Mouse (Mus musculus): ENCODE data around the gene Gm17571. TPM values are rescaled to one million over a fixed set of nuclear protein-coding genes. Genes with fewer than 3 reads are reported as not detected.

The Gm17571 gene
- polyA plus RNA-seq, 1 experiment, result not detected

GRCm38 (mm10) chr9:13460926-13461325, 14.4 kb upstream of the Gm17571 start:
- Histone ChIP-seq H3K4me1 (ENCODE audit: control insufficient read depth, insufficient read depth, low read length) (peaks cover 9% of the 10 kb centered on the region; the same call in 1 of the 2 replicates), H3K27ac (ENCODE audit: insufficient read depth, low read depth, low read length) (no peak overlapping the region), H3K4me3 (ENCODE audit: insufficient read depth, low read depth, low read length) (no peak overlapping the region)
- TF ChIP-seq POLR2A (IDR thresholded peaks at IDR 0.05; ENCODE audit: insufficient read depth, low read depth, low read length) (no peak), CTCF (IDR thresholded peaks at IDR 0.05; ENCODE audit: insufficient read depth, low read depth, low read length) (no peak)
- 76% methylated on average over 1 of the region's 1 CpGs for WGBS

- peaks cover 9% of the 10 kb centered on the region for H3K4me1 ChIP-seq (ENCODE audit: control insufficient read depth, insufficient read depth, low read length)
- no peak overlapping the region for H3K27ac ChIP-seq (ENCODE audit: insufficient read depth, low read depth, low read length)
- TF ChIP-seq CTCF (IDR thresholded peaks at IDR 0.05; ENCODE audit: insufficient read depth, low read depth, low read length) (no peak), POLR2A (IDR thresholded peaks at IDR 0.05; ENCODE audit: insufficient read depth, low read depth, low read length) (no peak)
- H3K4me3 ChIP-seq (ENCODE audit: insufficient read depth, low read depth, low read length), result no peak overlapping the region
- 73% methylated on average over 3 of the region's 3 CpGs for WGBS
These were observed 13.5 kb upstream of the Gm17571 start for GRCm38 (mm10) chr9:13460012-13460411.

GRCm38 (mm10) chr9:13459371-13459770, 12.8 kb upstream of the Gm17571 start:
- WGBS, result 56% methylated on average over 1 of the region's 1 CpGs
- peaks cover 13% of the 10 kb centered on the region for H3K4me1 ChIP-seq (ENCODE audit: control insufficient read depth, insufficient read depth, low read length)
- no peak overlapping the region for H3K4me3 ChIP-seq (ENCODE audit: insufficient read depth, low read depth, low read length)
- TF ChIP-seq CTCF (IDR thresholded peaks at IDR 0.05; ENCODE audit: insufficient read depth, low read depth, low read length) (no peak), POLR2A (IDR thresholded peaks at IDR 0.05; ENCODE audit: insufficient read depth, low read depth, low read length) (no peak)
- no peak overlapping the region for H3K27ac ChIP-seq (ENCODE audit: insufficient read depth, low read depth, low read length)

- Histone ChIP-seq H3K4me3 (ENCODE audit: insufficient read depth, low read depth, low read length) (no peak overlapping the region), H3K4me1 (ENCODE audit: control insufficient read depth, insufficient read depth, low read length) (peaks cover 13% of the 10 kb centered on the region), H3K27ac (ENCODE audit: insufficient read depth, low read depth, low read length) (no peak overlapping the region)
- TF ChIP-seq CTCF (IDR thresholded peaks at IDR 0.05; ENCODE audit: insufficient read depth, low read depth, low read length) (no peak), POLR2A (IDR thresholded peaks at IDR 0.05; ENCODE audit: insufficient read depth, low read depth, low read length) (no peak)
- 64% methylated on average over 6 of the region's 6 CpGs for WGBS
These were observed 11.2 kb upstream of the Gm17571 start for GRCm38 (mm10) chr9:13457774-13458173.

- Histone ChIP-seq H3K27ac (ENCODE audit: insufficient read depth, low read depth, low read length) (no peak overlapping the region), H3K4me3 (ENCODE audit: insufficient read depth, low read depth, low read length) (no peak overlapping the region), H3K4me1 (ENCODE audit: control insufficient read depth, insufficient read depth, low read length) (peaks cover 12% of the 10 kb centered on the region)
- 61% methylated on average over 1 of the region's 1 CpGs for WGBS
- TF ChIP-seq CTCF (IDR thresholded peaks at IDR 0.05; ENCODE audit: insufficient read depth, low read depth, low read length) (no peak), POLR2A (IDR thresholded peaks at IDR 0.05; ENCODE audit: insufficient read depth, low read depth, low read length) (no peak)
These were observed 8.7 kb upstream of the Gm17571 start for GRCm38 (mm10) chr9:13455231-13455630.

- 32% methylated on average over 7 of the region's 7 CpGs for WGBS
- H3K4me3 ChIP-seq (ENCODE audit: insufficient read depth, low read depth, low read length), result no peak overlapping the region
- peaks cover 9% of the 10 kb centered on the region for H3K4me1 ChIP-seq (ENCODE audit: control insufficient read depth, insufficient read depth, low read length)
- TF ChIP-seq POLR2A (IDR thresholded peaks at IDR 0.05; ENCODE audit: insufficient read depth, low read depth, low read length) (no peak), CTCF (IDR thresholded peaks at IDR 0.05; ENCODE audit: insufficient read depth, low read depth, low read length) (no peak)
- no peak overlapping the region for H3K27ac ChIP-seq (ENCODE audit: insufficient read depth, low read depth, low read length)
These were observed 8.1 kb upstream of the Gm17571 start for GRCm38 (mm10) chr9:13454651-13455123.

GRCm38 (mm10) chr9:13448716-13449115, 2.2 kb upstream of the Gm17571 start:
- Histone ChIP-seq H3K4me3 (ENCODE audit: insufficient read depth, low read depth, low read length) (no peak overlapping the region), H3K27ac (ENCODE audit: insufficient read depth, low read depth, low read length) (no peak overlapping the region), H3K4me1 (ENCODE audit: control insufficient read depth, insufficient read depth, low read length) (no peaks in the 10 kb centered on the region)
- WGBS, result 88% methylated on average over 3 of the region's 3 CpGs
- TF ChIP-seq POLR2A (IDR thresholded peaks at IDR 0.05; ENCODE audit: insufficient read depth, low read depth, low read length) (no peak), CTCF (IDR thresholded peaks at IDR 0.05; ENCODE audit: insufficient read depth, low read depth, low read length) (no peak)

- no peak for TF ChIP-seq CTCF (IDR thresholded peaks at IDR 0.05; ENCODE audit: insufficient read depth, low read depth, low read length)
- TF ChIP-seq POLR2A (IDR thresholded peaks at IDR 0.05; ENCODE audit: insufficient read depth, low read depth, low read length), result no peak
- WGBS, result 93% methylated on average over 1 of the region's 1 CpGs
- Histone ChIP-seq H3K27ac (ENCODE audit: insufficient read depth, low read depth, low read length) (no peak overlapping the region), H3K4me3 (ENCODE audit: insufficient read depth, low read depth, low read length) (no peak overlapping the region), H3K4me1 (ENCODE audit: control insufficient read depth, insufficient read depth, low read length) (no peaks in the 10 kb centered on the region)
These were observed 317 bp downstream of the Gm17571 start for GRCm38 (mm10) chr9:13446236-13446635.

GRCm38 (mm10) chr9:13443484-13444211, 2.9 kb downstream of the Gm17571 start:
- TF ChIP-seq POLR2A (IDR thresholded peaks at IDR 0.05; ENCODE audit: insufficient read depth, low read depth, low read length), result no peak
- TF ChIP-seq CTCF (IDR thresholded peaks at IDR 0.05; ENCODE audit: insufficient read depth, low read depth, low read length), result no peak
- 85% methylated on average over 1 of the region's 1 CpGs for WGBS
- Histone ChIP-seq H3K27ac (ENCODE audit: insufficient read depth, low read depth, low read length) (no peak overlapping the region), H3K4me3 (ENCODE audit: insufficient read depth, low read depth, low read length) (no peak overlapping the region), H3K4me1 (ENCODE audit: control insufficient read depth, insufficient read depth, low read length) (peaks cover 2% of the 10 kb centered on the region; the same call in 1 of the 2 replicates)

Measured in olfactory bulb, adult 2 months (tissue).